Mouse (Mus musculus) ES-Bruce4 (cell line): ENCODE results near the gene Capzb.

Experiments
- CTCF ChIP-seq: IDR thresholded peaks from one replicate; pipeline ENCODE4 v1.8.1; 2011; ENCODE audit warnings: low read depth, low read length
- POLR2A ChIP-seq: IDR thresholded peaks from one replicate; pipeline ENCODE4 v1.8.1; 2011; ENCODE audit warnings: low read length; ENCODE audit not compliant: insufficient read depth

DNA sequence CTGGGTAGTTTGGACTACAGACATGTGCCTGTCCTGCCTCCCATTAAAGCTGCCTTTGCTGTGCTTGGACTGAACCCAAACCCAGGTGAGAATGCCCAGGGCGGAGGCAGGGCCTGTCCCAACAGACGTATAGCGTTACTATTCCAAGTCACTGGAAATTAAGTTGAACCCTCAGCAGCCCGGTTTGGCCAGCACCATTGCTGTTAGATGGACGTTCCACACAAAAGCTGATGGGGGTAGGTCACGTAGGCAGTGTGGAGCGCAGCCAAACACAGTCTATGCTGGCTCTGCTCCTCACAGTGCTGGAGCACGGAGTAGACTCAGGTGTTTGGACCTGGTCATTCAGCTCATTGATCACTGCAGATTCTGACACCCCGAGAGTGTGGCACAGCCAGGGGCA is 60.5 kb downstream of the Capzb start:
- TF ChIP-seq CTCF, result no peak
- TF ChIP-seq POLR2A, result no peak
